In the genomic region with DNA sequence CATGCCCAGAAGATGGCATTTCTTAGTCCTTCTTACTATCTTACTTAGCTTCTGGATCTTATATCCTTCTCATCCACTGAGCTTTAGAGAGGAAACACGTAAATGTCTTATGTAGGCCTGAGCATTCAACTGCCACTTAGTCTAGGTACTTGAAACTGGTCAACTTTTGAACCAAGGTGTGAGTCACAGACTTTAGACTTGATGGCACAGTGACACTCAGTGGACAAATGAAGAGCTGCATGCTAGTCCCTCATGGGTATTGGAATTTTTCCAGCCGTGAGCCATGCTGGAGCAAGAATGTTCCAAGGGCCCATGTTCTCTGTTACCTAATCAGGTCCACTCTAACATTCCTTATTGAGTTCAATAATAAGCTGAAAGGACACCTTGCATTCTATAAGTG, we compare ENCODE assay signal across 8 mouse cellular contexts. TPM values are rescaled to one million over a fixed set of nuclear protein-coding genes. Genes with fewer than 3 reads are reported as not detected.
DNase-seq lines count a peak whose midpoint lies in the region; ATAC-seq and TF ChIP-seq lines count a peak whose summit lies in the region.

No protein-coding gene starts in this region.

- no peak overlapping the region for H3K27ac ChIP-seq in forebrain, postnatal 0 days (ENCODE audit: low read depth, low read length)
- H3K27ac ChIP-seq in forebrain, embryonic 16.5 days (ENCODE audit: low read length): no peak overlapping the region
- H3K27ac ChIP-seq in intestine, embryonic 15.5 days: no peak overlapping the region
- H3K27ac ChIP-seq in limb, embryonic 14.5 days (replicated peaks; ENCODE audit: low read depth, low read length): no peak overlapping the region

- H3K4me3 ChIP-seq in forebrain, postnatal 0 days (ENCODE audit: low read depth, low read length): no peak overlapping the region
- no peak overlapping the region for H3K4me3 ChIP-seq in forebrain, embryonic 16.5 days (replicated peaks; ENCODE audit: low read length)
- no peak overlapping the region for H3K4me3 ChIP-seq in intestine, embryonic 15.5 days (replicated peaks)
- H3K4me3 ChIP-seq in limb, embryonic 14.5 days (replicated peaks; ENCODE audit: low read length): no peak overlapping the region

- no peak overlapping the region for H3K9ac ChIP-seq in forebrain, postnatal 0 days
- H3K9ac ChIP-seq in forebrain, embryonic 16.5 days (replicated peaks; ENCODE audit: low read depth, low read length): no peak overlapping the region
- no peak overlapping the region for H3K9ac ChIP-seq in intestine, embryonic 15.5 days
- H3K9ac ChIP-seq in limb, embryonic 14.5 days (ENCODE audit: low read depth, low read length, severe bottlenecking): no peak overlapping the region

- H3K36me3 ChIP-seq in forebrain, postnatal 0 days (ENCODE audit: insufficient read depth): no peaks in the 10 kb centered on the region
- H3K36me3 ChIP-seq in forebrain, embryonic 16.5 days (ENCODE audit: control insufficient read depth, insufficient read depth): no peaks in the 10 kb centered on the region
- no peaks in the 10 kb centered on the region for H3K36me3 ChIP-seq in intestine, embryonic 15.5 days
- peaks cover 16% of the 10 kb centered on the region for H3K36me3 ChIP-seq in limb, embryonic 14.5 days (ENCODE audit: control insufficient read depth, insufficient read depth, low read length)

- TF ChIP-seq CTCF in forebrain, postnatal 0 days (IDR thresholded peaks at IDR 0.05; ENCODE audit: low read depth): peak; percentile 77

- ATAC-seq in forebrain, postnatal 0 days: peak; percentile 47; the same call in 1 of the 2 replicates
- ATAC-seq in forebrain, embryonic 16.5 days: no peak
- peak; percentile 65 for ATAC-seq in intestine, embryonic 15.5 days
- ATAC-seq in limb, embryonic 14.5 days (ENCODE audit: low FRiP score, low read depth): no peak

- H3K4me1 ChIP-seq in forebrain, postnatal 0 days (ENCODE audit: insufficient read depth): no peaks in the 10 kb centered on the region
- no peaks in the 10 kb centered on the region for H3K4me1 ChIP-seq in forebrain, embryonic 16.5 days (replicated peaks; ENCODE audit: control insufficient read depth, insufficient read depth, low read length)
- H3K4me1 ChIP-seq in intestine, embryonic 15.5 days (replicated peaks): no peaks in the 10 kb centered on the region
- H3K4me1 ChIP-seq in limb, embryonic 14.5 days (ENCODE audit: control insufficient read depth, insufficient read depth, low read length): no peaks in the 10 kb centered on the region

- peak; percentile 64 for DNase-seq in forebrain, postnatal 0 days
- DNase-seq in urinary bladder, postnatal 25 days (ENCODE audit: low spot score): peak; percentile 64
- no peak for DNase-seq in urinary bladder, postnatal 10 days (ENCODE audit: low spot score)
- peak; percentile 58 for DNase-seq in embryo, embryonic 11 days
- DNase-seq in limb, embryonic 14.5 days (ENCODE audit: low spot score): peak; percentile 37
- DNase-seq in right cerebral cortex, postnatal 25 days: peak; percentile 23

- WGBS in forebrain, postnatal 0 days: 49% methylated on average over 2 of the region's 2 CpGs
- 53% methylated on average over 2 of the region's 2 CpGs for WGBS in forebrain, embryonic 16.5 days
- WGBS in intestine, embryonic 15.5 days: 53% methylated on average over 2 of the region's 2 CpGs
- WGBS in limb, embryonic 14.5 days: 58% methylated on average over 2 of the region's 2 CpGs

- no peak overlapping the region for H3K4me2 ChIP-seq in forebrain, postnatal 0 days (ENCODE audit: low read depth)
- H3K4me2 ChIP-seq in forebrain, embryonic 16.5 days (ENCODE audit: low read length): no peak overlapping the region
- no peak overlapping the region for H3K4me2 ChIP-seq in intestine, embryonic 15.5 days (replicated peaks)
- no peak overlapping the region for H3K4me2 ChIP-seq in limb, embryonic 14.5 days (replicated peaks; ENCODE audit: low read depth, low read length, severe bottlenecking)

- H3K27me3 ChIP-seq in forebrain, postnatal 0 days (ENCODE audit: insufficient read depth, low read length): no peaks in the 10 kb centered on the region
- H3K27me3 ChIP-seq in forebrain, embryonic 16.5 days (replicated peaks; ENCODE audit: control insufficient read depth, insufficient read depth, low read length): no peaks in the 10 kb centered on the region
- H3K27me3 ChIP-seq in intestine, embryonic 15.5 days (replicated peaks): no peaks in the 10 kb centered on the region
- H3K27me3 ChIP-seq in limb, embryonic 14.5 days (ENCODE audit: control insufficient read depth, insufficient read depth, low read length): no peaks in the 10 kb centered on the region

- H3K9me3 ChIP-seq in forebrain, postnatal 0 days (ENCODE audit: low read length): no peaks in the 10 kb centered on the region
- no peaks in the 10 kb centered on the region for H3K9me3 ChIP-seq in forebrain, embryonic 16.5 days (ENCODE audit: control insufficient read depth, low read length)
- H3K9me3 ChIP-seq in intestine, embryonic 15.5 days: no peaks in the 10 kb centered on the region
- no peaks in the 10 kb centered on the region for H3K9me3 ChIP-seq in limb, embryonic 14.5 days (ENCODE audit: control insufficient read depth, low read length)

- TF ChIP-seq POLR2A in limb, embryonic 14.5 days (IDR thresholded peaks at IDR 0.05; ENCODE audit: borderline replicate concordance, extremely low read depth, insufficient read depth, insufficient read length): no peak

RNA-seq across cellular contexts. Expression of a gene that starts 13.0 kb away (rescaled TPM):
- 42.9 and 46.9 TPM in 2 replicates for total RNA-seq in forebrain, postnatal 0 days (2014; rRNA removed)
- polyA plus RNA-seq in forebrain, postnatal 0 days (2015; fragmentation: Nextera tagmentation; extraction: Ambion mirVana): 24.6 and 34.0 TPM in 2 replicates
- polyA plus RNA-seq in forebrain, embryonic 16.5 days (2015; fragmentation: Nextera tagmentation; extraction: Ambion mirVana): 40.9 and 47.4 TPM in 2 replicates
- polyA plus RNA-seq in intestine, embryonic 15.5 days (2015; fragmentation: Nextera tagmentation; extraction: Ambion mirVana): 101 and 111 TPM in 2 replicates
- 35.5 and 38.7 TPM in 2 replicates for polyA plus RNA-seq in limb, embryonic 14.5 days (2012; rRNA removed)
- 26.2 and 28.1 TPM in 2 replicates for polyA plus RNA-seq in limb, embryonic 14.5 days (2014; fragmentation: Nextera tagmentation; extraction: Ambion mirVana)

RNA-seq across cellular contexts. Expression of a gene that starts 49.0 kb away (rescaled TPM):
- total RNA-seq in forebrain, postnatal 0 days (2014; rRNA removed): 40.3 and 54.5 TPM in 2 replicates
- 1.9 and 2.2 TPM in 2 replicates for polyA plus RNA-seq in forebrain, postnatal 0 days (2015; fragmentation: Nextera tagmentation; extraction: Ambion mirVana)
- 3.1 and 3.3 TPM in 2 replicates for polyA plus RNA-seq in forebrain, embryonic 16.5 days (2015; fragmentation: Nextera tagmentation; extraction: Ambion mirVana)
- 4.6 and 4.7 TPM in 2 replicates for polyA plus RNA-seq in intestine, embryonic 15.5 days (2015; fragmentation: Nextera tagmentation; extraction: Ambion mirVana)
- polyA plus RNA-seq in limb, embryonic 14.5 days (2012; rRNA removed): 39.1 and 56.2 TPM in 2 replicates
- polyA plus RNA-seq in limb, embryonic 14.5 days (2014; fragmentation: Nextera tagmentation; extraction: Ambion mirVana): 5.2 and 6.4 TPM in 2 replicates

Comparison
In these comparisons a context has a peak if more than half of its experiments do, and no peak if none do; other contexts are left out.
1. ATAC-seq: peak in forebrain, postnatal 0 days (single experiment) and intestine, embryonic 15.5 days (single experiment); none in forebrain, embryonic 16.5 days (single experiment) and limb, embryonic 14.5 days (single experiment).